Mouse (Mus musculus): ENCODE measurements at regions not wholly inside any gene's neighbourhood (a gene's known extent, or its start where the extent isn't known, plus 50 kb on each side); places are given as distances from the start of the nearest gene placed in this dataset.

DNA sequence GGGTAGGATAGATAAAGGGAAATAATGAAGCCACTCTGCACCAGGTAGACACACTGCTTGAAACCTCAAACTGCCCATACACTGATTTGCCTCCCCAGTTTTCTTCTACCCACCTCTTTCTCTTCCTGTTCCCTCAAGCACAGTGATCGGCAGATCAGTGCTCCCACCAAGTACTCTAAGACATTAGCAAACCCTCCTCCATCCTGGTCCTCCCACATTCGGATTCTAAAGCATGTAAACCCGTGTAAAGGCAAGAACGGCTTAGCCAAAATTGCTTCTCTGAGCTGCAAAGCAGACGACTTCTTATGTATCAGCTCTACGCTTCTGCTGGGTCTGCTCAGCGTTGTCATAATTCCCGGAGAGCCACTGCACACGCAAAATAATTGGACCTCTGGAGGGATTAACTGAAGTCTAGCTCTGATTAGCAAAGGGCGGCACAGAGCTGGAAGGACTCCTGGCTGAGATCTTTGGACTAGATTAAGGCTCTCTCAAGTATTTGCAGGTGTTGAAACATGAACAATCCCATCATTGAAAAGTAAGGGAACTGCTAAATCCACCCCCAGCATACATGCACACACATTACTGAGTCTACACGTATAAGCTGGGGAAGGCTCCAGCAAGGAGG lies 67.2 kb downstream of the Mtx3 start:
- Histone ChIP-seq H3K4me3 (no peak overlapping the region), H3K36me3 (no peaks in the 10 kb centered on the region), H3K4me1 (peaks cover 22% of the 10 kb centered on the region), H3K9me3 (no peaks in the 10 kb centered on the region), H3K27ac (no peak overlapping the region; the same call in 1 of the 2 replicates), H3K27me3 (ENCODE audit: insufficient read depth, poor library complexity, severe bottlenecking) (no peaks in the 10 kb centered on the region)
- DNase-seq (ENCODE audit: low spot score) = peak; percentile 43
- 76% methylated on average over 11 of the region's 11 CpGs for WGBS

DNA sequence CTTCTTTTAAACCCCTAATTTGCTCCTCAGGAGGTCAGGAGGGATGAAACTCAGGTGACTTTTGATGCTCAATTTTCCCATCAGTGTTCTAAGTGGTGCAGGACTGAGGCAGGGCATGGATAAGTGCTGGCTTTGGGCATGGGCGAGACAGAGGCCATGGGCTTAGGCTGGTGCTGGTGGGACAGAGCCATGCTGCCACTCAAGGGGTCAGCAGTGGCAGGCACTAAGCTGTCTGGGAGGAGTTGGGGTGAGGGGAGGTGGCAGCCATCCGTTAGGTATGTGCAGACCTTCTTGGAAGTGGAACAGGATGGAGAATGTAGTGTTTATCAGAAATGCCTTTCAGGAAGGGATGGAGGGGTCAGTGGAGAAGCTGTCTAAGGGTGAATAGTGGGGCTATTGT lies 68.1 kb downstream of the Mtx3 start:
- 63% methylated on average over 2 of the region's 2 CpGs for WGBS
- H3K36me3 ChIP-seq = no peaks in the 10 kb centered on the region
- no peaks in the 10 kb centered on the region for H3K9me3 ChIP-seq
- H3K27me3 ChIP-seq (ENCODE audit: insufficient read depth, poor library complexity, severe bottlenecking) = no peaks in the 10 kb centered on the region
- peak; percentile 68 for DNase-seq (ENCODE audit: low spot score)
- peaks cover 14% of the 10 kb centered on the region for H3K4me1 ChIP-seq
- H3K4me3 ChIP-seq = no peak overlapping the region
- H3K27ac ChIP-seq = no peak overlapping the region

DNA sequence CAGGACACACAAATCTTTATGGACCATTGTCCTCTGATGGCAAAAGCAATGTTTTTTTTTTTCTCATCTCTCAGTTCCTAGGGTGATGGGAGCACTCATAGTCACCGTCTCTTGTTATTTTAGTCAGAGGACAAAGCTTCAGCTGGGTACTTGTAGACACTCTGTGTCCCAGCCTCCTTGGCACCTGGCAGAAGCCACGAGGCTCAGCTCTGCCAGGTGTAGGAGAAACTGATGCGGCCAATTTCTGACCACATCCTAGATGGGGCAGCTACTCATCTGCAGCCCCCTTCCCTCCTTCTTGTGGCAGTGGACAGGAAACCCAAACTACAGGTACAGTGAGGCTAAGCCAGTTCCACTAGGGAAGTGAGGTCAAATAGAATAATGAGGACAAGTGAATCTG lies 70.1 kb downstream of the Mtx3 start:
- H3K27me3 ChIP-seq (ENCODE audit: insufficient read depth, poor library complexity, severe bottlenecking) = no peaks in the 10 kb centered on the region
- WGBS = 85% methylated on average over 3 of the region's 3 CpGs

DNA sequence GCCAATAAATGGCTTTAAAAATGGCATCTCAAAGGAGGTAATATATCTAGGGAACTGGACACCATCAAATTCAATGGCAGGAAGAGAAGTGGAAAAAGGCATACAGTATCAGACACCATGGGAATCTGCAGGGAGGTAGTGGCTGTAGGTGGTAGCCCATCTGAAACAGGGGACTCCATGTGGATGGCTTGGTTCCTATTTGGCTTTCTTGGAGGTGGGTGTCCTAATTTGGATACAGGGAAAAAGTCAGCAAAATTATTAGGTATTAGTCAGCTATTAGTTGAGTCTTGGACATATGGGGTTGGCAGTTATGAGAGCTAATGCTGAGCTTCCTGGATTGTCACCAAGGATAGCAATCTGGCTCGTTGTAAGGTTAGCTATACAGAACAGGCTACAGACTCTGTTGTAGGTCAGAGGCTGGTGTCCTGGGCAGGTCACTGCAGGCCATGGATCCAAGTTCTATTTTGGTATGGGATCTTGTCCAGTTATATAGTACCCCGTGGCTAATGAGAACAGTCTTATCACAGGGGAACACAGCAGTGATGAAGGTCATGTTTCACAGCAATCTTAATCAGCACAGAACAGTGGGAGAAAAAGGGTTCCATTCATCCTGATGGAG lies 70.8 kb downstream of the Mtx3 start:
- DNase-seq (ENCODE audit: low spot score) = peak; percentile 57
- no peak overlapping the region for H3K4me3 ChIP-seq
- WGBS = 58% methylated on average over 2 of the region's 2 CpGs
- H3K27me3 ChIP-seq (ENCODE audit: insufficient read depth, poor library complexity, severe bottlenecking) = no peaks in the 10 kb centered on the region
- H3K4me1 ChIP-seq = peaks cover 6% of the 10 kb centered on the region; the same call in 1 of the 2 replicates
- no peak overlapping the region for H3K27ac ChIP-seq
- no peaks in the 10 kb centered on the region for H3K36me3 ChIP-seq
- H3K9me3 ChIP-seq = no peaks in the 10 kb centered on the region

More for the DNA sequence above, 70.1 kb downstream of the Mtx3 start:
- Histone ChIP-seq H3K4me3 (no peak overlapping the region), H3K4me1 (peaks cover 6% of the 10 kb centered on the region; the same call in 1 of the 2 replicates), H3K27ac (no peak overlapping the region), H3K9me3 (no peaks in the 10 kb centered on the region), H3K36me3 (no peaks in the 10 kb centered on the region)
- peak; percentile 35 for DNase-seq (ENCODE audit: low spot score)

DNA sequence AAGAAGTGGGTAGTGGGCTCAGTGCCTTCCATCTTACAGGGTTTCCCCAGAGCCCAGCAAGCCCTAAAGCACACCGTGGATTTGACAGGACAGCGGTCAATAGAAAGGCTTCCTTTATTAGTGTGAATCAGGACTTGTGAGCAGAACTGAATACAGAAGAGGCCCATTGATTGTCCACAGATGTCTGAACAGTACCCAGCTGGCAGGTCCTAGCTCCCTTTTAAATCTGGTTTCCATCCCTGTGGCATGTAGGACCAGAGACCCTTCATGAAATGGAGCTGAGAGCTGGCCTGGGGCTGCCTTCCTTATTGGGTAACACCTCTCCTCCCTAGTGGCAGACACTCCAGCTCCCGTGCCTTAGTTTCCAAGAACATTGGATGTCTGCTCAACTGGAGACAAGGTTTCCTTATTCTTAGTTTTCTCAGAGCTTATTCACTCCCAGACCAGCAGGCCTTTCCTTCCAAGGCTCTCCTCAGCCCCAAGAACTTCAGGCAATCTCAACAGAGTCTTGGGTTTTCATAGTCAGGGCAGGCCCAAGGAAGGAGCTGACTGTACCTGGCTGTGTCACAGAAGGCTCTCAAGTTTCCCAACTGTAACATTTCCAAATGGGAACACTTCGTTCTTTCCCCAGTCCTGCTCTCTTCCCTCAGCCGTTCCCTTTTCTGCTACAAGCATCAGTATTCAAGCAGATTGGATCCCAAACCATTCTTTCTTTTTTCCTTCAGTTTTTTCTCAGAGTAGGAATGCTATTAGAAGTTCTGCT lies 71.6 kb downstream of the Mtx3 start:
- Histone ChIP-seq H3K27me3 (ENCODE audit: insufficient read depth, poor library complexity, severe bottlenecking) (no peaks in the 10 kb centered on the region), H3K4me1 (peaks cover 6% of the 10 kb centered on the region; the same call in 1 of the 2 replicates), H3K4me3 (no peak overlapping the region), H3K9me3 (no peaks in the 10 kb centered on the region), H3K27ac (no peak overlapping the region), H3K36me3 (no peaks in the 10 kb centered on the region)
- 86% methylated on average over 5 of the region's 5 CpGs for WGBS
- peak; percentile 53 for DNase-seq (ENCODE audit: low spot score)

DNA sequence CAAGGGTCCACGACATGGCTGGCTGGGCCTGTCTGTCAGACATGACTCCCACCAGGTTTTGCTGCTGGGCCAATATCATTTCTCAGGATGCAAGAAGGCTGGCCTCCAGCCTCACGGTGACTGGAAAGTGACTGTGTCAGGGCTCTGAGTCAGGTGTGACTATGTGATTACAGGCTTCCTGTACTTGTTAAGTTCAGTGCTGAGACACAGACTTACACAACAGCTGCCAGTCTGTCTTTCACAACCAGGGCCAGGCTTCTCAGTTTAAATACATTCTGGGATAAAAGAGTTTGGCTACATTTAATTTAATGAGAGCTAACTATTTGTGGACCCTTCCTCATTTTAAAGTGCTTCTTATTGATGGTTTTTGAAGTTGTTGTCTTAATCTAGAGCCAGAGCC lies 75.3 kb downstream of the Mtx3 start:
- Histone ChIP-seq H3K4me1 (peaks cover 12% of the 10 kb centered on the region), H3K27ac (no peak overlapping the region; the same call in 1 of the 2 replicates), H3K9me3 (no peaks in the 10 kb centered on the region), H3K4me3 (no peak overlapping the region), H3K36me3 (no peaks in the 10 kb centered on the region), H3K27me3 (ENCODE audit: insufficient read depth, poor library complexity, severe bottlenecking) (no peaks in the 10 kb centered on the region)
- no peak for DNase-seq (ENCODE audit: low spot score)
- WGBS = 64% methylated on average over 2 of the region's 2 CpGs

DNA sequence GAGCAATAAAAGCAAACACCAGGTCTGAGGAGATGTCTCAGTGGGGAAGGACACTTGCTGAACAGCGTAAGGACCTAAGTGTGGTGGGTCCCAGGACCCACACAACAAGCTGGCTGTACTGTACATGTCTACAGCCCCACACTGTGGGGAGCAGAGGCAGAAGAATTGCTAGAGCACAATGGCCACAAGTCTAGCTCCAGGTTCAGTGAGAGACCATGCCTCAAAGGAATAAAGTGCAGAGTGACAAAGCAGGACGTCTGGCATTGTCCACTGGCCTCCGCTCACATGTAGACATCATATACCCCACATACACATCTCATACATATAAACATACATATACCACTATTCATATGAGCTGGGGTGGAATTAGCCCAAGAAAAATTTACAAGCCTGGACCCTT lies 77.4 kb downstream of the Mtx3 start:
- no peaks in the 10 kb centered on the region for H3K9me3 ChIP-seq
- 86% methylated on average over 3 of the region's 3 CpGs for WGBS
- no peak for DNase-seq (ENCODE audit: low spot score)
- H3K36me3 ChIP-seq = no peaks in the 10 kb centered on the region
- peaks cover 12% of the 10 kb centered on the region for H3K4me1 ChIP-seq
- H3K27me3 ChIP-seq (ENCODE audit: insufficient read depth, poor library complexity, severe bottlenecking) = no peaks in the 10 kb centered on the region
- H3K4me3 ChIP-seq = no peak overlapping the region
- no peak overlapping the region for H3K27ac ChIP-seq

DNA sequence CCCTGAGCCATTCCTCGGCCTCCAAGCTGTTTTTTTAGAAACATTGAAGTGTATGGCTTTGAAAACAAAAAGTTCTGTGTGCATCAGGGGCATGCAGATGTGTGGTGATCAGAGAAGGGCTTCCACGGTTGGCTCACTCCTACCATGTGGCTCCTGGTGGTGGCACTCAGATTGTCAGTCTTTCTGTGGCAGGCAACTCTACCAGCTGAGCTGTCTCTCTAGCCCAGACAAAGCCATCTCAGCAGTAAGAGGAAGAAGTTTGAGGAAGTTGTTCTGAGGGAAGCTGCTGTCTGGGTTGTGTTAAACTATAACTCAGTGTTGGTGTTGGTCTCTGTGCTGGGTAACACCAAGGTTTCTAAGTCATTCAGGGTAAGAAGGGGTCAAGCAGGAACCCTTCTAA lies 78.9 kb downstream of the Mtx3 start:
- H3K9me3 ChIP-seq = no peaks in the 10 kb centered on the region
- WGBS = 82% methylated on average over 2 of the region's 2 CpGs
- DNase-seq (ENCODE audit: low spot score) = no peak
- no peaks in the 10 kb centered on the region for H3K36me3 ChIP-seq
- peaks cover 15% of the 10 kb centered on the region for H3K4me1 ChIP-seq
- no peak overlapping the region for H3K4me3 ChIP-seq
- no peak overlapping the region for H3K27ac ChIP-seq
- no peaks in the 10 kb centered on the region for H3K27me3 ChIP-seq (ENCODE audit: insufficient read depth, poor library complexity, severe bottlenecking)

DNA sequence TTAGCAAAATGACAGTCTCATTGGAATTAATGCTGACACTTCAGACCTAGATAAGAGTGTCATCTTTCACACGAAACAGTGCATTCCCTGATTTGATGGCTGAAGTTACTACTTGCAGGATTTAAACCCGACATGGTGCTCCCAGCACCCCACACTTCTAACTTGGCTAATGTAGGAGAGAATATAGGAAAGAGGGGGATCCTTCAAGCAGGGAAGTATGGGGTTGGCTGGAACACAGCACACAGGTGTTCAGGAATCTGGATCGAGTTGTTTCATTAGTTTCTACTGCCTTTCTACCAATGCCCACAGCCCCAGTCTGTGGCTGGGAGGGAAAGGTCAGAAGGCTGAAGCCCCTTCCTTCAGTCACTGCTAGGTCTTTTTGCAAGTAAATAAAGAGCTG lies 79.5 kb downstream of the Mtx3 start:
- DNase-seq (ENCODE audit: low spot score) = no peak

DNA sequence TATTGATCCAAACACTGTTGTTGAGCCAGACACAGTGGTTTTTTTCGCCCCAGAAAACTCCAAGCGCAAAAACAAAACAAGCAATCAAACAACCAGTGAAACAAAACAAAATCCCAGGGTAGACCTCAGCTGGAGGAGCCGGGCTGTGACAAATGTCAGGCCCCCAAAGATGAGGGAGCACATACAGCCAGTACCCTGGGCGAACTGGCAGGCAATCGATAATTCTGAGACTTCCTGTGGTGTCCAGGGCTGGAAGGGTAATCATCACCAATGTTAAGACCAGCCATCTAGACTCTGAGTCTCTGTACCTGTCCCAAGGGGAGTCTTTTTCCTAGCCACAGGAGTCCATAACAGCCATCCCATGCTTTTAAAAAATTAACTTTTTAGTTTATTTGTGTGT lies 80.6 kb downstream of the Mtx3 start:
- Histone ChIP-seq H3K27me3 (ENCODE audit: insufficient read depth, poor library complexity, severe bottlenecking) (no peaks in the 10 kb centered on the region), H3K4me1 (peaks cover 31% of the 10 kb centered on the region), H3K4me3 (no peak overlapping the region), H3K36me3 (no peaks in the 10 kb centered on the region), H3K9me3 (no peaks in the 10 kb centered on the region), H3K27ac (no peak overlapping the region)
- DNase-seq (ENCODE audit: low spot score) = no peak
- 84% methylated on average over 5 of the region's 5 CpGs for WGBS

More for the DNA sequence above, 79.5 kb downstream of the Mtx3 start:
- peaks cover 20% of the 10 kb centered on the region for H3K4me1 ChIP-seq
- no peaks in the 10 kb centered on the region for H3K9me3 ChIP-seq
- no peaks in the 10 kb centered on the region for H3K27me3 ChIP-seq (ENCODE audit: insufficient read depth, poor library complexity, severe bottlenecking)
- no peak overlapping the region; the same call in 1 of the 2 replicates for H3K27ac ChIP-seq
- no peak overlapping the region for H3K4me3 ChIP-seq
- no peaks in the 10 kb centered on the region for H3K36me3 ChIP-seq
- WGBS = 59% methylated on average over 3 of the region's 3 CpGs

DNA sequence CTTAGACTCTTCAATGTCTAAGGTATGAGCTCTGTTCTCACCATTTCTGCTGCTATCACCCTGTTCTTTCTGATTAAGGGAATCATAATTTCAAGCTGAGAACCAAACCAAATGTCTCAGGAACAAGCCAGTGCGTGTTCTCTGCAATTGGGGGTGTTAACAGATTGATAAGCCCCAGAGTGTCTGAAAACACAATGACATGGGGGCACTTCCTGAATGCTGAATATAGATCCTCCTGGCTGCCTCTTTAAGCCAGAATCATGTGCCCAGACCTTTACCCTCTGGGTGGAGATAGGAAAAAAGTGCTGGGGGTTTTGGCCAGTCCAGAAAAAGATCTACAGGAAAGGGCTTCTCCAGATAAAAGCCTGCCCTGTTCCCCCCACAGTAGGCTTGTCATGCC lies 84.0 kb downstream of the Mtx3 start:
- H3K27ac ChIP-seq = peak overlapping the region; percentile 69

DNA sequence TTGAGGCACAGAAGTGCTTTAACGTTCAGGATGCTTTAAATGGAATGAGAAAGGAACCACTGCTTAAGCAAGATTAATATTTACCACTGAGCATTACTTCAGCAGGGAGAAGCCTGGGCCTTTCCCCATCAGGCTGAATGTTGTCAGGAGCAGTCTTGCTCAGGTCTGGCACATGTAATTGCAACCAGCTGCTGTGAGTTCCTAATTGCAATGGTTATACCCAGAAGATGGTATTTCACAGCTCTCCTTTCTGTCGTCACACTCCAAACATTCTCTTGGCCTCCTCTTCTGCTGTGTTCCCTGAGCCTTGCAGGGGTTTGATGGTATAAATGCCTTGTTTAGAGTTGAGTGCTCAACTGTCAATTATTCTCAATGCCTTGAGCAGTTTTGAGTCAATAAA lies 87.1 kb downstream of the Mtx3 start:
- no peak overlapping the region for H3K4me3 ChIP-seq
- H3K9me3 ChIP-seq = no peaks in the 10 kb centered on the region
- WGBS = 71% methylated on average over 2 of the region's 2 CpGs
- DNase-seq (ENCODE audit: low spot score) = no peak
- H3K27ac ChIP-seq = 0 out of 2 replicates have a peak overlapping the region, but pooled peaks have one; percentile 6
- H3K36me3 ChIP-seq = no peaks in the 10 kb centered on the region
- H3K4me1 ChIP-seq = peaks cover 20% of the 10 kb centered on the region
- H3K27me3 ChIP-seq (ENCODE audit: insufficient read depth, poor library complexity, severe bottlenecking) = no peaks in the 10 kb centered on the region

More for the DNA sequence above, 84.0 kb downstream of the Mtx3 start:
- H3K4me1 ChIP-seq = peaks cover 28% of the 10 kb centered on the region
- no peak overlapping the region for H3K4me3 ChIP-seq
- no peaks in the 10 kb centered on the region for H3K27me3 ChIP-seq (ENCODE audit: insufficient read depth, poor library complexity, severe bottlenecking)
- no peaks in the 10 kb centered on the region for H3K9me3 ChIP-seq
- no peaks in the 10 kb centered on the region for H3K36me3 ChIP-seq
- no peak for DNase-seq (ENCODE audit: low spot score)
- whole genome bisulfite sequencing = 16% methylated on average over 1 of the region's 1 CpGs

DNA sequence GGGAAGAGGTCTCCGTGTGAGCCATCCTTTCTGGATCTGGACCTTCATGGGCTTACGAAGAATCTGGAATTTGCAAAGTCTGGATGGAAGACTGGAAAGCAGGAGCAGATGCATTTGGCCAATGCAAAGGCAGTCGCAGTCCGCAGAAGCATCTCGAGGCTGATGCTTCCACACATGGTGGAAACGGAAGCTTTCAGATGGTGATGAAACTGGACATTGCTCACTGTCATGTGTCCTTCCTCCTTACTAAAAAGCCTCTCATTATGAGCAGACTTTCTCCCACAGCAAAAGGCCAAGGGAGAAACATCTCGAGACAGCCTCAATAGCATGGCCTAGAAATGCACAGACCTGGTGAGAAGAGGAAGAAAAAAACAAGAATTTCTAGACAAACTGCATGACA lies 94.5 kb downstream of the Mtx3 start:
- 91% methylated on average over 7 of the region's 7 CpGs for WGBS
- no peak overlapping the region for H3K4me3 ChIP-seq
- no peaks in the 10 kb centered on the region for H3K36me3 ChIP-seq
- DNase-seq (ENCODE audit: low spot score) = no peak
- H3K9me3 ChIP-seq = no peaks in the 10 kb centered on the region
- no peaks in the 10 kb centered on the region for H3K27me3 ChIP-seq (ENCODE audit: insufficient read depth, poor library complexity, severe bottlenecking)
- peaks cover 4% of the 10 kb centered on the region; the same call in 1 of the 2 replicates for H3K4me1 ChIP-seq
- no peak overlapping the region for H3K27ac ChIP-seq

All from heart, embryonic 10.5 days (tissue).